Mouse (Mus musculus) A20 (cell line): Measurements from ENCODE around the gene Trpm4.

Source experiments
- DNase-seq: peaks from one replicate; pipeline ENCODE4 v3.0.0-alpha.2; 2011; ENCODE audit warnings: low read depth, low spot score

Gene Trpm4

GRCm38 (mm10) chr7:45346905-45347304, 13.3 kb upstream of the Trpm4 start:
- no peak for DNase-seq

GRCm38 (mm10) chr7:45343543-45343942, 10.0 kb upstream of the Trpm4 start:
- DNase-seq: peak; percentile 67

- DNase-seq: peak; percentile 66
Observed at GRCm38 (mm10) chr7:45342081-45342480, 8.5 kb upstream of the Trpm4 start.

- DNase-seq: peak; percentile 96
Observed at GRCm38 (mm10) chr7:45341303-45341702, 7.7 kb upstream of the Trpm4 start.

GRCm38 (mm10) chr7:45340669-45341068, 7.1 kb upstream of the Trpm4 start:
- peak; percentile 91 for DNase-seq

- no peak for DNase-seq
Observed at GRCm38 (mm10) chr7:45340066-45340442, 6.5 kb upstream of the Trpm4 start.

- peak; percentile 93 for DNase-seq
Observed at GRCm38 (mm10) chr7:45339410-45340065, 6.0 kb upstream of the Trpm4 start.

GRCm38 (mm10) chr7:45338161-45338911, 4.8 kb upstream of the Trpm4 start:
- DNase-seq: peak; percentile 79

GRCm38 (mm10) chr7:45337469-45337868, 3.9 kb upstream of the Trpm4 start:
- no peak for DNase-seq

- DNase-seq: no peak
Observed at GRCm38 (mm10) chr7:45336319-45336718, 2.7 kb upstream of the Trpm4 start.

- DNase-seq: no peak
Observed at GRCm38 (mm10) chr7:45335056-45335455, 1.5 kb upstream of the Trpm4 start, which contains the start of gene Hrc. Gene Hrc (plus strand): TSS chr7:45335290.

- DNase-seq: no peak
Observed at GRCm38 (mm10) chr7:45334605-45335004, 1.0 kb upstream of the Trpm4 start.

- peak; percentile 75 for DNase-seq
Observed at GRCm38 (mm10) chr7:45332685-45333425, 725 bp downstream of the Trpm4 start.

- no peak for DNase-seq
Observed at GRCm38 (mm10) chr7:45331502-45331901, 2.1 kb downstream of the Trpm4 start.

- no peak for DNase-seq
Observed at GRCm38 (mm10) chr7:45328841-45329475, 4.6 kb downstream of the Trpm4 start.

- DNase-seq: no peak
Observed at GRCm38 (mm10) chr7:45325800-45326199, 7.8 kb downstream of the Trpm4 start.

- no peak for DNase-seq
Observed at GRCm38 (mm10) chr7:45323069-45323468, 10.5 kb downstream of the Trpm4 start.

GRCm38 (mm10) chr7:45322245-45322644, 11.3 kb downstream of the Trpm4 start:
- no peak for DNase-seq

GRCm38 (mm10) chr7:45316536-45316935, 17.0 kb downstream of the Trpm4 start:
- DNase-seq: no peak

GRCm38 (mm10) chr7:45315182-45315701, 18.3 kb downstream of the Trpm4 start:
- no peak for DNase-seq

GRCm38 (mm10) chr7:45313495-45313894, 20.1 kb downstream of the Trpm4 start:
- no peak for DNase-seq
